Mouse (Mus musculus): ENCODE results near the gene Gm2016.
"Not testable (repeated sequence)": the region's sequence is repeated elsewhere in the genome, so short reads cannot be mapped to it uniquely, and the experiment has no call there.

- TF ChIP-seq POLR2A (IDR thresholded peaks at IDR 0.05; ENCODE audit: borderline replicate concordance, extremely low read depth, low read depth, low read length); CTCF (IDR thresholded peaks at IDR 0.05; ENCODE audit: insufficient read depth, low read length): not testable (repeated sequence)
Measured at GRCm38 (mm10) chr12:87842239-87842638, 31.6 kb upstream of the Gm2016 start, which contains the start of gene Gm2001.

All from lung, adult 2 months (tissue).